9 mouse cellular contexts compared by ENCODE assay signal in genomic region chr3:102466587-102466986, GRCm38 (mm10). TPM values are rescaled to one million over a fixed set of nuclear protein-coding genes. Genes with fewer than 3 reads are reported as not detected.
DNase-seq lines count a peak whose midpoint lies in the region; ATAC-seq and TF ChIP-seq lines count a peak whose summit lies in the region.
"Had no signal": no experiment of that assay in that cellular context is flagged by ENCODE, and none has a peak within 500 bp of the region (broad histone marks: within the 10 kb centered on the region; RNA-seq: fewer than 3 reads in every experiment).

No protein-coding gene starts in this region.

- no peaks in the 10 kb centered on the region for H3K36me3 ChIP-seq in kidney, postnatal 0 days (ENCODE audit: insufficient read depth, low read length)

- peaks cover 10% of the 10 kb centered on the region for H3K27me3 ChIP-seq in kidney, postnatal 0 days (ENCODE audit: insufficient read depth, low read length)

- no peak overlapping the region for H3K27ac ChIP-seq in kidney, postnatal 0 days
- H3K27ac ChIP-seq: macrophage had no signal

- no peak overlapping the region for H3K9ac ChIP-seq in kidney, postnatal 0 days (ENCODE audit: low read depth, low read length)

- WGBS in kidney, postnatal 0 days = 28% methylated on average over 3 of the region's 3 CpGs

- H3K4me2 ChIP-seq in kidney, postnatal 0 days (ENCODE audit: low read length) = no peak overlapping the region

- H3K4me3 ChIP-seq in kidney, postnatal 0 days (replicated peaks; ENCODE audit: low read depth, low read length) = no peak overlapping the region

- H3K4me1 ChIP-seq in kidney, postnatal 0 days (replicated peaks; ENCODE audit: insufficient read depth, low read length) = no peaks in the 10 kb centered on the region; the same call in 1 of the 2 replicates

- peak; percentile 82 for TF ChIP-seq CTCF in kidney, postnatal 0 days (IDR thresholded peaks at IDR 0.05; ENCODE audit: low read depth)

- DNase-seq in 416B (ENCODE audit: low read depth) = peak; percentile 1
- DNase-seq in NIH3T3 (ENCODE audit: low read depth) = peak; percentile 79
- peak; percentile 49 to 69 for DNase-seq in cerebellum, postnatal 4 days (ENCODE audit: low spot score in 2 of 2)
- peak; percentile 21 to 31 for DNase-seq in gastrocnemius, adult 8-10 months (ENCODE audit: low spot score in 2 of 2)
- peak; percentile 69 for DNase-seq in kidney, postnatal 0 days (ENCODE audit: low spot score)
- peak; percentile 39 to 52 for DNase-seq in lung, adult 18-20 months
- peak; percentile 83 for DNase-seq in retina, embryonic 14.5 days (ENCODE audit: low spot score)
- DNase-seq in spleen, adult 12 weeks (ENCODE audit: low spot score) = no peak

- 0 out of 2 replicates have a peak, but pooled peaks have one; percentile 34 for ATAC-seq in kidney, postnatal 0 days (replicated peaks; ENCODE audit: low FRiP score, low read depth)

- H3K9me3 ChIP-seq in kidney, postnatal 0 days (replicated peaks; ENCODE audit: low read length) = no peaks in the 10 kb centered on the region

RNA-seq across cellular contexts. Expression of gene Ngf, which starts 3.1 kb away (rescaled TPM):
- total RNA-seq in gastrocnemius, adult 8-10 months (2022) = under 1 TPM; 0.39 to 0.85 (median 0.68) TPM
- polyA plus RNA-seq in kidney, postnatal 0 days (2015; fragmentation: Nextera tagmentation; extraction: Ambion mirVana) = 3.0 TPM in 2 replicates
- polyA plus RNA-seq: macrophage had no signal
